Mouse (Mus musculus): Measurements from ENCODE around the gene Hdac4.

The Hdac4 gene

DNA sequence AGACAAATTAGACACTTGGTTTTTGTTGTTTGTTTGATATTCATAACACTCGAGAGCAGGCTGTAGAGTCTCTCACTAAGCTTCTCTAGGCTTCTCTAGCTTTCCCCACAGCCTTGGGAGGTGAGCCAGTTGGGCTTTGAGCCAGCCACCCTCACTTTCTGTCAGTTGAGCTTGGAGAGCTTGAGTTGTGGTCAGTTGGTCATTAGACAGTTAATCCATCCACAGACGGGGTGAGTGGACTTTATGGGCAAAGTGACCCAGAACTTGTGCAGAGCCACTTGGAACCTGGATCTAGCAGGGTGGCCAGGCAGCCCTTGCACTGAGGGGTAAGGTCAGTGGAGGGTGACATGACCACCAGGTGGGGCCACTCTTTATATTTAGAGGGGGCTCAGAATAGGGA is 277.9 kb downstream of the Hdac4 start:
- no peak for DNase-seq (ENCODE audit: low spot score)

DNA sequence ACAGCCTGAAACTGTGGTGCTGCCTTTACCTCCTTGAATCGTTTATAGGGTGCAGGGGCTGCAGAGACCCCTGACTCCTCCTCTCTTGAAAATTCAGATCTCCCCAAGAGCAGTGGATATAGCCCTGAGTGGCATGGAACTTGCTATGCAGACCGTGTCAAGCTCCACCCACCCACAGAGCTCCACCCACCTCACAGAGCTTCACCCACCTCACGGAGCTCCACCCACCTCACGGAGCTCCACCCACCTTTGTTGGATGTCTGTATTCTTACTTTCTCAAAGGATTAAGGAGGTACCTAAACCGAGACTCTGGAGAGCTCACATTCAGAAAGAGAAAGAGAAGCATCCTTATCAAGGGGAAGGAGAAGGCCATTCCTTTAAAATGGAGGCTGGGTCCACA is 279.5 kb downstream of the Hdac4 start:
- no peak for DNase-seq (ENCODE audit: low spot score)

- DNase-seq (ENCODE audit: low spot score) = no peak
Measured at GRCm38 (mm10) chr1:91914648-91915047, 280.9 kb downstream of the Hdac4 start.

DNA sequence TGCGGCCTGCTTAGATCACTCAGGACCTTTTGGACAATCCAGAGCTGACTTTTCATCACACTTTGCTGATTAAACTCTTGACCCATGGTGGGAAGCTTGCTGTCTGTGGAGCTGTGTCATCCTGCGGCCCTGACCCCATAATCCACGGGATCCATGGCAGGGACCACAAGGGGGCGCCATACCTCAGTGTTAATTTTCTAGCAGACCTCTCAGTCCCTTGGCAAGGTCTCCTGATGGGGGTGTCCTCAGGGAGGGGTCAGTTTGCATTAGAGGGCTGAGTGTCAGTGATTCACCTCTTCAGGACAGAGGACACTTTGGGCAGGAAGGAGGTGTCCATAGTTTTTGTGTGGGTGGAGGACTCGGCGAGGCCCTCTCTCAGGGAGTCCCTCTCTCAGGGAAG is 281.6 kb downstream of the Hdac4 start:
- DNase-seq (ENCODE audit: low spot score) = no peak

GRCm38 (mm10) chr1:91912227-91913119 is 283.0 kb downstream of the Hdac4 start:
- DNase-seq (ENCODE audit: low spot score) = no peak

DNA sequence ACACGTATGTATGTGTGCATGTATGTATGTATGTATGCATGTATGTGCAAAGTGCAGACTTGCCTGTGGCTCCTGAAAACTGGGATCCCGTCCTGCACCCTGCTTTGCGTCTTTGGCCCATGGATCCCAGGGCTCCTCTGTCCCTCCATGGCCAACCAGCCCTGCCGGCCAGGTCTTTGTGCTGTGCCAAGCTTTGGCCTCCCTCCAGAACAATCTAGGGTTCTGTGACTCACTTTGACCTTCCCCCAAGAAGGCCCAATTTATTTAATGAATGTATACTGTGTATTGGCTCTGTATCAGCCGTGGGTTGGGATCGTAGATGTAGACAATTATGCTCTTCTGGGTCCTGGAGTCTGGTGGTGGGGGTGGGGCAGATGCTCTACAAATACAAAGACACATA is 290.2 kb downstream of the Hdac4 start:
- DNase-seq (ENCODE audit: low spot score) = no peak

DNA sequence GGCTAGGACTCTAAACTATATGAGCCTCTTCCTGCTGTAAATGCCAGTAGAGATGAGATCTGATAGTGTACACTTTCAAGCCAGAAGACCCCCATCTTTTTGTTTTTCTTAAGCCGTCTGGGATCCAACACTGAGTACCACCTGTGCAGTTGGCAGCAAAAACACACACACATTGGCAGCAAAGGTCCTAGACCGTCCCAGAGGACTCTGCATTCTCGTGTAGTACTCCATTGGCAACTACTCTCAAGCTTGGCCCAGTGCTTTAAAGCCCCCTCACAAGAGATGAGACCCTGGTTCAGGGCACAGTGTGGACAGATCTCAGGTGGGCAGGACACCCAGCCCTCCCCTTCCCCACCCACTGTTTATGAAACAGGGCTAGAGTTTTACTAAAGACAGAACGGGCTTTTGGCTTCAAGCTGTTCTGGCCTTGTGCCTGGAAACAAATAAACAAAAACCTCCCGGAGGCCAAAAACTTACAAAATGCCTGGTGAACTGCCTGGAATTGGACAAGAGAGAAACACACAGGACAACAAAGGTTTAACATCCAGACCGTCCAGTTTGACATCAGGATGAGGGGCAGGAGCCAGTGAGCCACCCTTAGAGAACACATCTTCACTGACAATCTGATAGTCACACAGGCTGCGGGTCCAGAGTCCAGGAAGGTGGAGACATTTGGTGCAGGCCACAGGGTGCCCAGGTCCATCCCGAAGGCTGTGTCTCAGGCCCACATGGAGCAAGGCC is 292.1 kb downstream of the Hdac4 start:
- no peak for DNase-seq (ENCODE audit: low spot score)

DNA sequence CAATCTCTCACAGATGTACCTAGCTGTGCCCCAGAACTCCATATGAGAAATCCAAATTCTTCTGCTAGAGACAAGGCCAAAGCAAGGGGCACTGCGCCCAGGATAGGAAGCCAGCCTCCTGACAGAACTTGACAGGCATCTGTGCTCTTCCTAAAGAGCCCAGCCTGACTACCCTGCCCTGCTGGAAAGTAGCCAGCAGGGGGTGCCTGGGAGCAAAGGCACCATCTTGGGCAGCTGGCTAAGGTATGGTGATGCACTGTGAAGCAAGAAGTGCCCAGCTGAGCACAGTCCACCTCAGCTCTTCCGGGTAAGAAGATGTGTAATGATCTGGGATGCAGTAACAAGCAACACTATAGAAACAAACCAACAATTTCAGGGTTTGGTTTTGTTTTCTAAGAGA is 298.4 kb downstream of the Hdac4 start:
- DNase-seq (ENCODE audit: low spot score) = no peak

DNA sequence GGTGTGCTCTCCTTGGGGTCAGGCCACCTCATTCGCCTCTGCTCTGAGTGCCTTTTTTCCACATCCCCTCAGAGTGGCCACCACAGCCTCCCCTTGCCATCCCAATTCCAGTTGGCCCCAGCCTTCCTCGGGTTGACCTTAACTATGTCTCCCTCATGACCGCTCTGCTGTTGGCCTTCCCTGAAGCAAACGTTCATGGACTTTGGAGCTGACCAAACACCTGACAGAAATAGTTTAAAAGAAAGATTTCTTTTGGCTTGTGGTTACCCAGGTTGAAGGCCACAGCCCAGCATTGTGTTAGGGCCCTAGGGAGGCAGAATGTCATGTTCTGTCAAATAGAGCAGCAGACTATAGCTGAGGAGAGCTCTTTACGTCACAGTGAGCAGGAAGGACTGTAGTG is 301.2 kb downstream of the Hdac4 start:
- DNase-seq (ENCODE audit: low spot score) = no peak

DNA sequence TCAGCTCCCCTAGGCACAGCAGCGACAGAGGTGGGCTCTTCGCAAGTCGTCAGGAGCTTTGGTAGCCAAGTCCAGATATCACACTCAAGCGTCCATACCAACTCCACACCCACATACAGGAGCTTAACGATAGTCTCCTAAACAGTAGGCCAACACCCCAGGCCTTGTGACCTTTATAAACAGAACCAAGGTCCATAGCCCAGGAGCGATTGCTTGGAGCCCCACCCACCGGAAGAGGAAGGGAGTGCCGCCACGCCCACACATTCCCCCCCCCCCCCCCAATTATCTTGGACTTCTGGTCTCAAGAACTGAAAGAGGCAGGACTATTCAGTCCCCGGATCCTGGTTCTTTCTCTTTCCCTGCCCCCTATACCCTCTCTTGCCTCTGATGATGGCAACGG is 301.9 kb downstream of the Hdac4 start:
- DNase-seq (ENCODE audit: low spot score) = no peak

- no peak for DNase-seq (ENCODE audit: low spot score)
Measured at GRCm38 (mm10) chr1:91883115-91883514, 312.4 kb downstream of the Hdac4 start.

DNA sequence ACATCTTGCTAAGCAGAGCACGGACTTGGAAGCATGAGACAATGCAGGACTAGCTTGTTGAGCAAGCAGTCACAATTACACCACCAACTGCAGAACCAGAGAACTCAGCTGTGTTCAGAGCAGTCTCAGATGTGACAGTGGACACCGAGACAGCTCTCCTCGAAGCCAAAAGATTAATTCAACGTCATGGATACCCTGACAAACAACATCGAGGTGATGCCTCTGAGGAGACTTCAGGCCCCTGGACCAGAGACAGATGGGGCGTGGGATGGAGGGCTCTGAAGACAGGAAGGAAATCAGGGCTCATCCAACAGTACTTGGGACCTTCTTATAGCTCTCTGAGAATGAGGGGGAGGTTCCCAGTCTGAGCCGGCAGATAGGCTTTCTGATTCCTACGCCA is 314.6 kb downstream of the Hdac4 start:
- no peak for DNase-seq (ENCODE audit: low spot score)

GRCm38 (mm10) chr1:91880156-91880555 is 315.3 kb downstream of the Hdac4 start:
- DNase-seq (ENCODE audit: low spot score) = no peak

All from layer of hippocampus, adult 9-10 months (tissue).